Mouse (Mus musculus) naive thymus-derived CD4-positive, alpha-beta T cell, adult 2 months (primary cell): ENCODE data around the gene Fscn3.

Experiments
- DNase-seq: peaks from one replicate; pipeline ENCODE4 v3.0.0-alpha.2; 2011; ENCODE audit warnings: low read depth

The Fscn3 gene

GRCm38 (mm10) chr6:28428290-28428689 lies 701 bp downstream of the Fscn3 start, which contains the start of gene Gcc1:
Gene Gcc1, minus strand, starts transcription at chr6:28428390.
- no peak for DNase-seq

- DNase-seq = no peak
Observed at GRCm38 (mm10) chr6:28429870-28430269, 2.3 kb downstream of the Fscn3 start.

- no peak for DNase-seq
Observed at GRCm38 (mm10) chr6:28430795-28431537, 3.4 kb downstream of the Fscn3 start.

- no peak for DNase-seq
Observed at GRCm38 (mm10) chr6:28431538-28431855, 3.9 kb downstream of the Fscn3 start.

- no peak for DNase-seq
Observed at GRCm38 (mm10) chr6:28447937-28448336, 20.3 kb downstream of the Fscn3 start.

- no peak for DNase-seq
Observed at GRCm38 (mm10) chr6:28449253-28449652, 21.7 kb downstream of the Fscn3 start, which contains the start of gene Pax4. Gene Pax4, minus strand, starts transcription at chr6:28449353.

- no peak for DNase-seq
Observed at GRCm38 (mm10) chr6:28450481-28450880, 22.9 kb downstream of the Fscn3 start.

GRCm38 (mm10) chr6:28450977-28451376 lies 23.4 kb downstream of the Fscn3 start:
- no peak for DNase-seq

- DNase-seq = no peak
Observed at GRCm38 (mm10) chr6:28459221-28459668, 31.7 kb downstream of the Fscn3 start.

- DNase-seq = peak; percentile 72
Observed at GRCm38 (mm10) chr6:28460534-28460933, 32.9 kb downstream of the Fscn3 start.

GRCm38 (mm10) chr6:28464630-28465029 lies 37.0 kb downstream of the Fscn3 start:
- DNase-seq = no peak

GRCm38 (mm10) chr6:28470017-28470602 lies 42.5 kb downstream of the Fscn3 start:
- DNase-seq = no peak

- DNase-seq = no peak
Observed at GRCm38 (mm10) chr6:28470621-28471020, 43.0 kb downstream of the Fscn3 start.

GRCm38 (mm10) chr6:28471284-28472035 lies 43.9 kb downstream of the Fscn3 start:
- no peak for DNase-seq

GRCm38 (mm10) chr6:28474211-28474610 lies 46.6 kb downstream of the Fscn3 start:
- DNase-seq = no peak

- DNase-seq = no peak
Observed at GRCm38 (mm10) chr6:28474839-28475238, 47.2 kb downstream of the Fscn3 start, which contains the start of gene Snd1. Gene Snd1, plus strand, starts transcription at chr6:28475139.

- DNase-seq = peak; percentile 98
Observed at GRCm38 (mm10) chr6:28479865-28480751, 52.5 kb downstream of the Fscn3 start.

GRCm38 (mm10) chr6:28480752-28481492 lies 53.3 kb downstream of the Fscn3 start:
- DNase-seq = no peak

- peak; percentile 20 for DNase-seq
Observed at GRCm38 (mm10) chr6:28482711-28483315, 55.2 kb downstream of the Fscn3 start.

- no peak for DNase-seq
Observed at GRCm38 (mm10) chr6:28486008-28486407, 58.4 kb downstream of the Fscn3 start.

- no peak for DNase-seq
Observed at GRCm38 (mm10) chr6:28486471-28486870, 58.9 kb downstream of the Fscn3 start.
